Mouse (Mus musculus) liver, embryonic 14.5 days (tissue): ENCODE measurements at regions not wholly inside any gene's neighbourhood (a gene's known extent, or its start where the extent isn't known, plus 50 kb on each side); places are given as distances from the start of the nearest gene placed in this dataset.

ENCODE experiments used
- CTCF ChIP-seq: IDR thresholded peaks from 2 replicates; pipeline ENCODE4 v1.5.1; 2016; ENCODE audit warnings: antibody characterized with exemption, low read depth, control low read depth
- EP300 ChIP-seq: IDR thresholded peaks from 2 replicates; pipeline ENCODE4 v1.6.1; 2016; ENCODE audit warnings: antibody characterized with exemption, low read depth

GRCm38 (mm10) chr10:69046008-69046555 lies 105.2 kb upstream of the Rhobtb1 start:
- TF ChIP-seq CTCF (no peak), EP300 (no peak)
